Mouse (Mus musculus) lung, embryonic 14.5 days (tissue): Measurements from ENCODE around the gene Map4k2. TPM values are rescaled to one million over a fixed set of nuclear protein-coding genes. Genes with fewer than 3 reads are reported as not detected.

Experiments
- ATAC-seq: fragments of 200-750 bp; cut with Nextera tagmentation; 2 replicates; pipeline ENCODE4 v1.8.0; 2017; ENCODE audit warnings: mild to moderate bottlenecking, moderate TSS enrichment, moderate library complexity; ENCODE audit not compliant: insufficient read depth
- DNase-seq: peaks from one replicate; pipeline ENCODE4 v3.0.0-alpha.2; 2015
- H3K27ac ChIP-seq: fragments of 300-500 bp; sonication (generic); 2 replicates; pipeline ENCODE4 v1.5.1; 2014; ENCODE audit warnings: low read depth, mild to moderate bottlenecking, moderate library complexity
- H3K27me3 ChIP-seq: fragments of 300-500 bp; sonication (generic); 2 replicates; pipeline ENCODE4 v1.6.1; 2014; ENCODE audit warnings: low read length, control low read depth; ENCODE audit not compliant: insufficient read depth
- H3K36me3 ChIP-seq: fragments of 300-500 bp; sonication (generic); 2 replicates; pipeline ENCODE4 v1.6.1; 2014; ENCODE audit warnings: control low read depth; ENCODE audit not compliant: insufficient read depth
- H3K4me1 ChIP-seq: fragments of 300-500 bp; sonication (generic); 2 replicates; pipeline ENCODE4 v1.6.1; 2014; ENCODE audit warnings: antibody characterized with exemption, control low read depth; ENCODE audit not compliant: insufficient read depth
- H3K4me2 ChIP-seq: fragments of 300-500 bp; sonication (generic); 2 replicates; pipeline ENCODE4 v1.6.1; 2014; ENCODE audit warnings: mild to moderate bottlenecking
- H3K4me3 ChIP-seq: fragments of 300-500 bp; sonication (generic); 2 replicates; pipeline ENCODE4 v1.5.1; 2014; ENCODE audit warnings: low read depth, low read length
- H3K9ac ChIP-seq: fragments of 300-500 bp; sonication (generic); 2 replicates; pipeline ENCODE4 v1.6.1; 2014
- H3K9me3 ChIP-seq: fragments of 300-500 bp; sonication (generic); 2 replicates; pipeline ENCODE4 v1.6.1; 2016; ENCODE audit warnings: low read depth, low read length, control low read depth
- CTCF ChIP-seq: IDR thresholded peaks from 2 replicates; pipeline ENCODE4 v1.5.1; 2016; ENCODE audit warnings: antibody characterized with exemption, low read depth
- WGBS: fragments of 180-500 bp; shearing (Covaris S2); extraction: QIAGEN DNeasy Blood & Tissue Kit; methylation state at CpG from one replicate; pipeline ENCODE4 v1.1.7; 2014; 5-methylcytosine and 5-hydroxymethylcytosine counted together
- polyA plus RNA-seq: library from polyadenylated mRNA; unstranded; fragments of >200 nt; fragmentation: Nextera tagmentation; extraction: Ambion mirVana; gene quantifications from 2 replicates; pipeline ENCODE4 v1.2.1, GENCODE M21; 2014

The Map4k2 gene
- polyA plus RNA-seq, 1 experiment from 2014 or later: 22.2 TPM

DNA sequence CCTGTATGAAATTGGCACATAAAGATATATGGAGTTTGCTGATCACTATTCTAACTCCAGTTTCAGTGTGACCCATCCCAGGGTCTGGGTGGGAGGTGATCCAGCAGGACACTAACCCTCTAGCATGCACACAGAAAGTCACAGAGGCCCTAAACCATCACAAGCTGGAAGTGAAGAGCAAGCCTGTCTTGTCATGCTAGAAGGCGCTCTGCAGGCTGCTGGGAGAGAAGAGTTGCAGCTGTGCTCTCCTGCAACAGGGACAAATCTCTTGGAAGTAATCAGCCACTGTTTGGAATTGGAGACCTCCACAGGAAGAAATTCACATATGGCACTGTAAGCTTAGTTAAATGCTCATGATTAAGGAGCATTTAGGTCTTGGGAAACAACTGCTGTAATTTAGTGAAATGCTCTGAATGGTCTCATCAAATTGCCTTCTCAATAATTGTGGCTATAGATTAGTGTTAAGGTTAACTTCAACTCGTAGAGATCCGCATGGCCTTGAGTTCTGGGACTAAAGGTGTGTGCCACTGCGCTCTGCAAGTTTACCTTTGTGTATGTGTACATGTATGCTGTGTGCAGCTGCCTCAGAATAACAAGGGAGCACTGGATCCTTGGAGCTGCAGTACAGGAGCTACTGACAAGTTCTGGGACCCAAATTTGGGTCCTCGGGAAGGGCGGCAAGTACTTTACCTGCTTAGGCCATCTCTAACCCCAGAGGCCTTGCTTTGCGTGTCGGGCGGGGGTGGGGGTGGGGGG lies 39.7 kb downstream of the Map4k2 start:
- no peak overlapping the region for H3K9ac ChIP-seq
- ATAC-seq (no peak), DNase-seq (peak; percentile 54)
- H3K4me1 ChIP-seq: no peaks in the 10 kb centered on the region
- no peak overlapping the region for H3K4me2 ChIP-seq
- TF ChIP-seq CTCF: no peak
- no peaks in the 10 kb centered on the region for H3K9me3 ChIP-seq
- WGBS: 86% methylated on average over 9 of the region's 9 CpGs
- no peak overlapping the region for H3K27ac ChIP-seq
- H3K27me3 ChIP-seq: no peaks in the 10 kb centered on the region
- peaks cover 47% of the 10 kb centered on the region for H3K36me3 ChIP-seq
- no peak overlapping the region for H3K4me3 ChIP-seq

DNA sequence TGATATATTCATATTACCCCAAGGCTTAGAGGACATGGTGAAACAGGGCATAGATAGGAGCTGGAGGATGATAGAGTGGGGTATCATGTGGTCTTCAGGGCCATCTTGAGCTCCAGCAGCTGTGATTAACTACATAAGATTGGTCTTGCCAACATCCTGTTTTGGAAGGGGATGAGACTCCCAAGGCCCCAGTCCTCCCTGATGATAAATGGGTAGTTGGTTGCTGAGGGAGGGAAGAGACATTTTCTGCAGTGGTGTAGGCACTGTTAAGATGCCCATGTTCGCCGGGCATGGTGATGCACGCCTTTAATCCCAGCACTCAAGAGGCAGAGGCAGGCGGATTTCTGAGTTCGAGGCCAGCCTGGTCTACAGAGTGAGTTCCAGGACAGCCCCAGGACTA lies 40.3 kb downstream of the Map4k2 start:
- H3K9me3 ChIP-seq: no peaks in the 10 kb centered on the region
- no peaks in the 10 kb centered on the region for H3K27me3 ChIP-seq
- ATAC-seq: no peak
- peaks cover 41% of the 10 kb centered on the region for H3K36me3 ChIP-seq
- DNase-seq: no peak
- no peaks in the 10 kb centered on the region for H3K4me1 ChIP-seq
- no peak overlapping the region for H3K4me2 ChIP-seq
- H3K9ac ChIP-seq: no peak overlapping the region
- H3K4me3 ChIP-seq: no peak overlapping the region
- no peak overlapping the region for H3K27ac ChIP-seq
- no peak for TF ChIP-seq CTCF
- WGBS: 92% methylated on average over 5 of the region's 5 CpGs

DNA sequence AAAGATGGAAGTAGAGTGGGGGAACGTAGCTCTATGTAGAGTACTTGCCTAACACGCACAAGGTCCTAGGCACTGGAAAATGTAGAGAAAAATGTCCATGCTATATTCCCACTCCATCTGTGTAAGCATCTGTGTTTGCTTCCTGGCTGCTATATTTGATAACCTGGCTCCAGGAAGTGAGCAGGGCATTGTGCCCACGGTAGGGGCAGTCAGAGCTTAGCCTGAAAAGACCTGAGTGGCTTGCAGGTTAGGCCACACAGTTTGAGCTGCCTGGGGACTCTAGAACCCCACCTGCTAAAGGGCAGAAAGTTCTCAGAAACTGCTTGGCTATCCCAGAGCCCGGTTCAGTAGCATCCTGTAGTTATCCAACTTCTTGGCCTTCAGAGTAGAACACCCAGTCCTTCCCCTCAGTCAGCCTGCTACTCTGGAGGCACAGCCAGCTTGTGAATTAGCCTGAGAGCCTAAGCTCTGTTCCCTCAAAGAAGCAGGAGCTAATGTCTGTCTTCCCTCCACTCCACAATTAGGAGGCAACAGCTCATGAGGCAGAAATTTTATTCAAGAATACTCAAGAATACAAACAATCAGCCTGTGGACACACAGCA lies 41.5 kb downstream of the Map4k2 start:
- Histone ChIP-seq H3K27me3 (no peaks in the 10 kb centered on the region), H3K4me3 (no peak overlapping the region), H3K9ac (no peak overlapping the region), H3K4me1 (no peaks in the 10 kb centered on the region), H3K36me3 (peaks cover 29% of the 10 kb centered on the region), H3K27ac (no peak overlapping the region), H3K4me2 (no peak overlapping the region), H3K9me3 (no peaks in the 10 kb centered on the region)
- TF ChIP-seq CTCF: no peak
- DNase-seq (no peak), ATAC-seq (no peak)
- WGBS: 61% methylated on average over 4 of the region's 4 CpGs

DNA sequence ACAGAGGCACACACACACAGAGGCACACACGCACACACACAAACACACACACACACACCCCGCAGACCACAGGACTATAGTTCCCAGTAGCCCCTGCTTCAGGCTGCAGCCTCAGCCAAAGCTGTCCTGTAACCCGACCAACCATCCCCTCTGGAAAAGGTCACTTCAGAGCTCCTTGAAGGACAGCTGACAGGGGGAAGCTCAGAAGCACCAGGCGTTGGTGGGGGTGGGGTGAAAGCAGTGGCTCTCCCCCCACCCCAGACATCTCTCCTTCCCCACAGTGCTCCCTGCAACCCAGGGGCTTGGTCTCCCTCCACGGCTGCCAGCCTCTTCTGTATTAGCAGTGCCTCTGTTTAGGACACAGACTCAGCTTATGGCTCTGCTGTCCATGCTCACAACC lies 42.5 kb downstream of the Map4k2 start:
- TF ChIP-seq CTCF: no peak
- Histone ChIP-seq H3K27me3 (no peaks in the 10 kb centered on the region), H3K9me3 (no peaks in the 10 kb centered on the region), H3K4me3 (no peak overlapping the region), H3K9ac (no peak overlapping the region), H3K4me2 (no peak overlapping the region), H3K36me3 (peaks cover 19% of the 10 kb centered on the region), H3K27ac (peak overlapping the region; percentile 32; the same call in 1 of the 2 replicates), H3K4me1 (no peaks in the 10 kb centered on the region)
- 27% methylated on average over 5 of the region's 5 CpGs for WGBS
- no peak for ATAC-seq
- DNase-seq: no peak

DNA sequence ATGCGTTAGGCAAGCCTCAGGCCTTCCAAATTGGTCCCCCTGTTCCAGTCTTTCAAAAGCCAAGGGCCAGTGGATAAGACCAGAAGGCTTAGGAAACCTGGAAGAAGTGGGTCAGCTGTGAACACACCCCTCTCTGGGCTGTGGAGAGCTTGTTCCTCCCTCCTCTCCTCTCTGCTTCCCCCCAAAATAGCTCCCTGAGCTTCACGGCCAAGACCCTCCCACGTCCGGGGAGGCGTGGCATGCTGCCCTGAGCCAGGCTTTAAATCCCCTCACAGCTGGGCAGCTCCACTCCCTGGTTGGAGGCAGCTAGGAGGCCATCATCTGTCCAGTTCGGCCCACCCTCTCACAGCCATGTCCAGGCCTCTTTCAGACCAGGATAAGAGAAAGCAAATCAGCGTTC lies 43.2 kb downstream of the Map4k2 start, which contains the start of gene Pygm:
Gene Pygm, plus strand, starts transcription at position 272 of the 400 bp plus-strand sequence.
- TF ChIP-seq CTCF: no peak
- H3K9ac ChIP-seq: no peak within 1 kb of the TSS
- H3K9me3 ChIP-seq: no peaks in the 10 kb centered on the region
- H3K4me2 ChIP-seq: peak within 1 kb of the TSS; percentile 16; the same call in 1 of the 2 replicates
- peaks cover 12% of the 10 kb centered on the region for H3K36me3 ChIP-seq
- no peaks in the 10 kb centered on the region for H3K4me1 ChIP-seq
- H3K27ac ChIP-seq: peak within 1 kb of the TSS; percentile 32; the same call in 1 of the 2 replicates
- DNase-seq (peak; percentile 85), ATAC-seq (peak; percentile 73)
- no peaks in the 10 kb centered on the region for H3K27me3 ChIP-seq
- WGBS: 19% methylated on average over 7 of the region's 7 CpGs
- H3K4me3 ChIP-seq: no peak within 1 kb of the TSS

DNA sequence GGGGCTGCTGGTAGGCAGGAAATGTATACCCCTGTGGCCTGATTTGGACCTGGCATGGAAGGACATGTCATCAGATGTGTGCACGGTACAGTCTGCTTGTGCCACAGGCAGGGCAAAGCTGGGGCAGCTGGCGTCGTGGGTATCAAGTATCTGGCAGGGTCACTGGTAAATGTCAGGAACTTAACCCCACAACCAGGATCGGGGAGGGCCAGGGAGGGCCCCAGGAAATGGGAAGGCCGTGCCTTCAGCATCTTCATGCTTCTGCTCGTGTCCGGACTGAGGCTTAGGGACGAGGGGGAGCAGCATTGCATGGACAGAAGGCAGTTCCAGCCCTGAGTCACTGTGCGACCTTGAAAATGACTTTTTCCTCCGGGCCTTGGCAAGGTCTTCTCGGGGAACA lies 44.0 kb downstream of the Map4k2 start:
- peaks cover 4% of the 10 kb centered on the region; the same call in 1 of the 2 replicates for H3K36me3 ChIP-seq
- no peak overlapping the region for H3K4me3 ChIP-seq
- H3K27ac ChIP-seq: no peak overlapping the region
- no peak for DNase-seq
- ATAC-seq: no peak
- H3K27me3 ChIP-seq: no peaks in the 10 kb centered on the region
- no peak overlapping the region for H3K9ac ChIP-seq
- peak overlapping the region; percentile 16; the same call in 1 of the 2 replicates for H3K4me2 ChIP-seq
- WGBS: 72% methylated on average over 11 of the region's 11 CpGs
- TF ChIP-seq CTCF: no peak
- no peaks in the 10 kb centered on the region for H3K9me3 ChIP-seq
- no peaks in the 10 kb centered on the region for H3K4me1 ChIP-seq

DNA sequence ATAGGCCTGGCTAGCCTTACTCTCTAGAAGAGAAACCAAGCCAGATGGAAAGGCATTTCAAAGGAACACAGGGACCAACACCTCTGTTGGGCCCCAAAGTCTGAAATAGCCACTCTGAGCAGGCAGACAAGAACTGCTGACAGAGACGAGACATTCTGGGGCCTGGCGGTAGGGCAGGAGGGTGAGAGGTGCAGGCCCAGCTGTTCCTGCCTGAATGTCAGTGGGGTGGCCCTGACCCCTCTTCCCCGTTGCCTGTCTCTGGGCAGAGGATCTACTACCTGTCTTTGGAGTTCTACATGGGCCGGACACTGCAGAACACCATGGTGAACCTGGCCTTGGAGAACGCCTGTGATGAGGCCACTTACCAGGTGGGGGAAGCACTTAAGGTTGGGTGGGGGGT lies 44.5 kb downstream of the Map4k2 start:
- H3K4me2 ChIP-seq: peak overlapping the region; percentile 15; the same call in 1 of the 2 replicates
- H3K4me1 ChIP-seq: no peaks in the 10 kb centered on the region
- H3K27ac ChIP-seq: no peak overlapping the region
- WGBS: 68% methylated on average over 5 of the region's 5 CpGs
- DNase-seq (no peak), ATAC-seq (no peak)
- TF ChIP-seq CTCF: no peak
- H3K9ac ChIP-seq: 0 out of 2 replicates have a peak overlapping the region, but pooled peaks have one; percentile 9
- no peak overlapping the region for H3K4me3 ChIP-seq
- no peaks in the 10 kb centered on the region for H3K9me3 ChIP-seq
- 0 out of 2 replicates have a peak, but pooled peaks cover 2% of the 10 kb centered on the region for H3K36me3 ChIP-seq
- H3K27me3 ChIP-seq: no peaks in the 10 kb centered on the region
